Mouse (Mus musculus) stomach, postnatal 0 days (tissue): ENCODE measurements around the gene Ube2d1. TPM values are rescaled to one million over a fixed set of nuclear protein-coding genes. Genes with fewer than 3 reads are reported as not detected.

Experiments used
- ATAC-seq: fragments of 200-750 bp; cut with Nextera tagmentation; 2 replicates; pipeline ENCODE4 v1.8.0; 2017; ENCODE audit not compliant: low FRiP score, low TSS enrichment
- DNase-seq: peaks from one replicate; pipeline ENCODE4 v3.0.0-alpha.2; 2016; ENCODE audit warnings: low spot score
- H3K27ac ChIP-seq: fragments of 300-500 bp; sonication (generic); replicated peaks from 2 replicates; pipeline ENCODE4 v1.5.1; 2014; ENCODE audit warnings: mild to moderate bottlenecking, control low read depth
- H3K27me3 ChIP-seq: fragments of 300-500 bp; sonication (generic); 2 replicates; pipeline ENCODE4 v1.6.1; 2014; ENCODE audit warnings: low read length; ENCODE audit not compliant: control insufficient read depth, insufficient read depth
- H3K36me3 ChIP-seq: fragments of 300-500 bp; sonication (generic); 2 replicates; pipeline ENCODE4 v1.6.1; 2014; ENCODE audit warnings: low read length, mixed read lengths; ENCODE audit not compliant: control insufficient read depth, insufficient read depth
- H3K4me1 ChIP-seq: fragments of 300-500 bp; sonication (generic); replicated peaks from 2 replicates; pipeline ENCODE4 v1.6.1; 2014; ENCODE audit warnings: antibody characterized with exemption; ENCODE audit not compliant: control insufficient read depth, insufficient read depth
- H3K4me2 ChIP-seq: fragments of 300-500 bp; sonication (generic); replicated peaks from 2 replicates; pipeline ENCODE4 v1.6.1; 2014; ENCODE audit warnings: low read depth, mild to moderate bottlenecking, control low read depth, moderate library complexity
- H3K4me3 ChIP-seq: fragments of 300-500 bp; sonication (generic); 2 replicates; pipeline ENCODE4 v1.5.1; 2014; ENCODE audit warnings: low read depth, low read length, control low read depth
- H3K9ac ChIP-seq: fragments of 300-500 bp; sonication (generic); 2 replicates; pipeline ENCODE4 v1.6.1; 2014; ENCODE audit warnings: mild to moderate bottlenecking, low read length, control low read depth, mixed read lengths
- H3K9me3 ChIP-seq: fragments of 300-500 bp; sonication (generic); 2 replicates; pipeline ENCODE4 v1.6.1; 2016; ENCODE audit warnings: low read length; ENCODE audit not compliant: control insufficient read depth
- CTCF ChIP-seq: IDR thresholded peaks from 2 replicates; pipeline ENCODE4 v1.5.1; 2016; ENCODE audit warnings: antibody characterized with exemption, low read depth, mild to moderate bottlenecking, moderate library complexity
- EP300 ChIP-seq: optimal IDR thresholded peaks from 2 replicates; pipeline ENCODE3; 2016; ENCODE audit warnings: antibody characterized with exemption
- WGBS: fragments of 180-500 bp; shearing (Covaris S2); extraction: QIAGEN DNeasy Blood & Tissue Kit; methylation state at CpG from one replicate; pipeline ENCODE4 v1.1.7; 2014; 5-methylcytosine and 5-hydroxymethylcytosine counted together
- polyA plus RNA-seq: library from polyadenylated mRNA; unstranded; fragments of >200 nt; fragmentation: Nextera tagmentation; extraction: Ambion mirVana; gene quantifications from 2 replicates; pipeline ENCODE4 v1.2.1, GENCODE M21; 2015

Ube2d1 gene
- polyA plus RNA-seq, 1 experiment from 2014 or later: 25.6 TPM

DNA sequence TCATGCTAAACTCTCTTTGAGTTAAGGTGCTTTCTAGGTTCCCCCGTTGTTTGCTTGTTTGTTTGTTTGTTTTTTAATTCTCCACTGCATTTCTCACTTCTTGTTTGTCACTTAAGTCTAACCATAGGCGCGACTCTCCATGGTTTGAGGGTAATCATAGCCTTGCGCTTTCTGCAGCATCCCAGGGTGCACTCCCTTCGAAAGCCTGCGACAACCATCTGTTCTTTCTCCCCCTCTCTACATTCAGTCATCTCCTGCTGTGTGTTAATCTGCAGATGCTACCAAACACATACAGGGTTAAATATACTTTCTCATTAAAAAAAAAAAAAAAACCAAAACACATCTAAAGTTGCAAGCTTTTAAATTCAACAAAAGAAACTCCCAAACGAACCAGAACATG lies 31.4 kb upstream of the Ube2d1 start:
- WGBS: 66% methylated on average over 7 of the region's 7 CpGs
- TF ChIP-seq CTCF: no peak
- no peak for TF ChIP-seq EP300

DNA sequence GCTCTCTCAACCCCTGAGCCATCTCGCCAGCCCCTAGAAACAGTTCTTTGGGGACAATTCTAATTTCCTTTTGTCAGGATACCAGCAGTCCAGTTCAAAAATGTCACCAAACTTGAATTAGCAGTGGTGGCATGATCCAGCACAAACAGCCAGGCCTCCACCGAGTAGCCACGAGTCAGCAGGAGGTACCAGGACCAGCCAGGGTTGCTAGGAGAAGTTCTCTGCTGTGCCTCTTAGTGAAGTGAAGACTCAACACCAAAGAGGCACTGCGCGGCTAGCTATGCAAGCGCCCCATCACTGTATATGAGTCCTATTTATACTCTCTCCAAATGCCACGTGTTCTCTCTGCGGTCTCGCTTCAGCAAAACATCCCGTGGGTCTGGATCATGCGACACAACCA lies 31.0 kb upstream of the Ube2d1 start:
- DNase-seq: no peak
- H3K27ac ChIP-seq: no peak overlapping the region
- no peaks in the 10 kb centered on the region for H3K27me3 ChIP-seq
- no peak for ATAC-seq
- H3K9me3 ChIP-seq: no peaks in the 10 kb centered on the region
- no peak for TF ChIP-seq CTCF
- no peak for TF ChIP-seq EP300
- H3K4me1 ChIP-seq: no peaks in the 10 kb centered on the region
- H3K36me3 ChIP-seq: no peaks in the 10 kb centered on the region
- H3K9ac ChIP-seq: no peak overlapping the region
- no peak overlapping the region for H3K4me3 ChIP-seq
- no peak overlapping the region for H3K4me2 ChIP-seq
- WGBS: 71% methylated on average over 11 of the region's 11 CpGs

More for the DNA sequence above, 31.4 kb upstream of the Ube2d1 start:
- no peaks in the 10 kb centered on the region for H3K9me3 ChIP-seq
- H3K4me1 ChIP-seq: no peaks in the 10 kb centered on the region
- ATAC-seq (no peak), DNase-seq (no peak)
- H3K27ac ChIP-seq: no peak overlapping the region
- no peak overlapping the region for H3K9ac ChIP-seq
- no peak overlapping the region for H3K4me2 ChIP-seq
- no peaks in the 10 kb centered on the region for H3K27me3 ChIP-seq
- no peaks in the 10 kb centered on the region for H3K36me3 ChIP-seq
- no peak overlapping the region for H3K4me3 ChIP-seq

DNA sequence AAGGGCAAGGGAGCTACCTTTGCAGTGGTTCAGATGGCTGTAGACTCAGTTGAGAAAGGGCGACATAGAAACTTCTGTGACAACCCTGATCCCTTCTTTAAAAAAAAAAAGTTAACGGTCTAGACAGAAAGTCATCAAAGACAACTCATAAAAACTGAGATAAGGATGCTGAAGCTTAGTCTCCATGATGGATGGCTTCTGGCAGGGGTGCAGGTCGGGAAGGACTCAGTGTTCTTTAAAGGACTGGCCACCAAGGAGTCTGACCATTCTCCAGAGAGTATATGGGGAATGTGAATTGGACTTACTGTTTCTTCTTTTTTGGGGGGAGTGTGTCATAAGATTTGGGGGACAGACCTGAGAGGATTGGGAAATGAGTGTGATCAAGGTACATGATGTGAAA lies 29.5 kb upstream of the Ube2d1 start:
- Histone ChIP-seq H3K27me3 (no peaks in the 10 kb centered on the region), H3K9ac (no peak overlapping the region), H3K4me3 (no peak overlapping the region), H3K9me3 (no peaks in the 10 kb centered on the region), H3K4me2 (no peak overlapping the region), H3K27ac (no peak overlapping the region), H3K4me1 (no peaks in the 10 kb centered on the region), H3K36me3 (no peaks in the 10 kb centered on the region)
- TF ChIP-seq EP300 (no peak), CTCF (no peak)
- DNase-seq (no peak), ATAC-seq (no peak)
- WGBS: 64% methylated on average over 3 of the region's 3 CpGs

DNA sequence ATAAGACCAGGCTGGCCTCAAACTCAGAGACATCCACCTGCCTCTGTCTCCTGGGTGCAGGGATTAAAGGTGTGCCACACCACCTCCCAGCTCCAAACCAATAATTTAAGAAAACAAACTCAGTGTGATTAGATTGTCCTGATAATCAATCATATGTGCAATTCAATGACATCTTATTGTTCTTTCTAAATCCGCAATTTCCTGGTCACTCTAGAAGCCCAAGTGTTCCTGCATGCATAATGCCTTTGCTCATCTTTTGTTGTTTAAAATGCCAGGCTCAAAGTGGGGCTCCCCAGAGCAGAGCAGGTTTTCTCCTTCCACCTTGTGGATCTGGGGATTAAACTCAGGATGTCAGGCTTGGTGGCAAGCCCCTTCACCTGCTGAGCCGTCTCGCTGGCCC lies 25.2 kb upstream of the Ube2d1 start:
- 40% methylated on average over 3 of the region's 3 CpGs for WGBS

DNA sequence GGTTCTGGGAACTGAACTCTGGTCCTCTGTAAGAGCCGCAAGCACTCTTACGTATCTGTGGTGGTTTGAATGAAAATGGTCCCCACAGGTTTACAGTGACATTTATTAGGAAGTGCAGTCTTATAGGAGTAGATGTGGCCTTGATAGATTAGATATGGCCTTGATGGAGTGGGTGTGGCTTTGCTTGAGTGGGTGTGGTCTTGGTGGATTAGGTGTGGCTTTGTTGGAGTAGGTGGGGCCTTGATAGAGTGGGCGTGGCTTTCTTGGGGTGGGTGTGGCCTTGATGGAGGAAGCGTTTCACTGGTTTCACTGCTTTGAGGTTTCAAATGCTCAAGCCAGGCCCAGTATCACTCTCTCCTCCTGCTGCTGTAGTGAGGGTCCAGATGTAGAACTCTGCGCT lies 23.1 kb upstream of the Ube2d1 start:
- no peak overlapping the region for H3K27ac ChIP-seq
- H3K4me3 ChIP-seq: no peak overlapping the region
- no peaks in the 10 kb centered on the region for H3K4me1 ChIP-seq
- no peaks in the 10 kb centered on the region for H3K36me3 ChIP-seq
- ATAC-seq (no peak), DNase-seq (no peak)
- H3K9me3 ChIP-seq: no peaks in the 10 kb centered on the region
- TF ChIP-seq EP300 (no peak), CTCF (no peak)
- no peak overlapping the region for H3K4me2 ChIP-seq
- H3K27me3 ChIP-seq: no peaks in the 10 kb centered on the region
- 78% methylated on average over 5 of the region's 5 CpGs for WGBS
- no peak overlapping the region for H3K9ac ChIP-seq

More for the DNA sequence above, 25.2 kb upstream of the Ube2d1 start:
- Histone ChIP-seq H3K9ac (no peak overlapping the region), H3K4me1 (no peaks in the 10 kb centered on the region), H3K36me3 (no peaks in the 10 kb centered on the region), H3K27ac (no peak overlapping the region), H3K9me3 (no peaks in the 10 kb centered on the region), H3K27me3 (no peaks in the 10 kb centered on the region), H3K4me2 (no peak overlapping the region), H3K4me3 (no peak overlapping the region)
- ATAC-seq (no peak), DNase-seq (no peak)
- TF ChIP-seq EP300 (no peak), CTCF (no peak)

DNA sequence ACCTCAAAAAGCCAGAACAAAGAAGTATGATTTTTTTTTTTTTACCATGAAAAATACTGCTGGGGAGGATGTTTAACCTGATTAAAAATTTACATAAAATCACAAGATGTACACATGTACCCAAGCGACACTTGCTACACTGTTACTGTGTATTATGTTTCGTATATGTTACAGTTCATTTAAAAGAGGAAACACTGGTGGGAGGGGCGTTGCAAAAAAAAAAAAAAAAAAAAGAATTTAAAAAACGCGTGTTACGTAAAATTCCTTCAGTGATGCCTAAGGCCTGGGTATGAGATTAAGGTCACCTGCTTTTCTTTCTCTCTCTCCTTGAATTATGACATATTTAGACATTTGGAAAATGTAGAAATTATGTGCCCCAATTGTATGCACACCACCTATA lies 21.7 kb upstream of the Ube2d1 start:
- no peak for ATAC-seq
- no peaks in the 10 kb centered on the region for H3K9me3 ChIP-seq
- no peak overlapping the region for H3K9ac ChIP-seq
- 65% methylated on average over 6 of the region's 6 CpGs for WGBS
- H3K36me3 ChIP-seq: no peaks in the 10 kb centered on the region
- H3K27ac ChIP-seq: no peak overlapping the region
- TF ChIP-seq CTCF: no peak
- DNase-seq: no peak
- H3K27me3 ChIP-seq: no peaks in the 10 kb centered on the region
- no peaks in the 10 kb centered on the region for H3K4me1 ChIP-seq
- H3K4me3 ChIP-seq: no peak overlapping the region
- H3K4me2 ChIP-seq: no peak overlapping the region
